Mouse (Mus musculus): ENCODE measurements at regions not wholly inside any gene's neighbourhood (a gene's known extent, or its start where the extent isn't known, plus 50 kb on each side); places are given as distances from the start of the nearest gene placed in this dataset.

DNA sequence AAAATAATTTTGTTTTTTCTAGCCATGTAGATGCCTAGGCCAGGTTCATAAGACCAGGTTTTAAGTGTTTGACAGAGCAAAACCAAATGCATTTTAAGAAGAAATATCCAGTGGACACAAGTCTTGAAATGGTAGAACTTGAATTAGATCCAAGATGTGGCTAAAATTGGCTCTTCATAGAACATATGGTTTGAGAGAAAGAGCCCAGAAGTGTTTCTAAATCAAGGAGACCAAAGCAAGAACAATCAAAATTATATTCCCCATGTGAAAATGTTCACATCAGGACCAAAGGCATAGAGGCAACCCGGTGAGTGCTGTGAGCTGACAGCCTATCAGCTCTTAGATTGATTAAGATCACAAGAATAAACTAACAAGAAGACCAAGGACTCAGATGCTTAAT, 673.3 kb downstream of the Brinp1 start:
- TF ChIP-seq CTCF (IDR thresholded peaks at IDR 0.05) (no peak), EP300 (IDR thresholded peaks at IDR 0.05) (no peak)

Data from lung, postnatal 0 days (tissue).